Mouse (Mus musculus) midbrain, embryonic 16.5 days (tissue): ENCODE measurements at regions not wholly inside any gene's neighbourhood (a gene's known extent, or its start where the extent isn't known, plus 50 kb on each side); places are given as distances from the start of the nearest gene placed in this dataset.

Source experiments
- ATAC-seq: fragments of 200-750 bp; cut with Nextera tagmentation; 2 replicates; pipeline ENCODE4 v1.8.0; 2017; ENCODE audit warnings: moderate TSS enrichment
- H3K27ac ChIP-seq: fragments of 300-500 bp; sonication (generic); 2 replicates; pipeline ENCODE4 v1.5.1; 2014; ENCODE audit warnings: mild to moderate bottlenecking, low read length, mixed read lengths
- H3K27me3 ChIP-seq: fragments of 300-500 bp; sonication (generic); 2 replicates; pipeline ENCODE4 v1.6.1; 2014; ENCODE audit warnings: low read depth, low read length, mixed read lengths; ENCODE audit not compliant: control insufficient read depth, insufficient read depth
- H3K36me3 ChIP-seq: fragments of 300-500 bp; sonication (generic); 2 replicates; pipeline ENCODE4 v1.6.1; 2014; ENCODE audit warnings: mild to moderate bottlenecking, low read length, moderate library complexity, mixed read lengths; ENCODE audit not compliant: control insufficient read depth, insufficient read depth
- H3K4me1 ChIP-seq: fragments of 300-500 bp; sonication (generic); 2 replicates; pipeline ENCODE4 v1.6.1; 2014; ENCODE audit warnings: mild to moderate bottlenecking, low read length, mixed read lengths; ENCODE audit not compliant: control insufficient read depth, insufficient read depth
- H3K4me2 ChIP-seq: fragments of 300-500 bp; sonication (generic); 2 replicates; pipeline ENCODE4 v1.6.1; 2014; ENCODE audit warnings: mild to moderate bottlenecking, low read length, mixed read lengths
- H3K4me3 ChIP-seq: fragments of 300-500 bp; sonication (generic); 2 replicates; pipeline ENCODE4 v1.5.1; 2014; ENCODE audit warnings: low read depth, mild to moderate bottlenecking, low read length, moderate library complexity, mixed read lengths
- H3K9ac ChIP-seq: fragments of 300-500 bp; sonication (generic); 2 replicates; pipeline ENCODE4 v1.6.1; 2014; ENCODE audit warnings: low read depth, low read length, mixed read lengths
- H3K9me3 ChIP-seq: fragments of 300-500 bp; sonication (generic); replicated peaks from 2 replicates; pipeline ENCODE4 v1.6.1; 2014; ENCODE audit warnings: mild to moderate bottlenecking, low read length, mixed read lengths; ENCODE audit not compliant: control insufficient read depth, poor library complexity, severe bottlenecking
- WGBS: fragments of 180-500 bp; shearing (Covaris S2); extraction: QIAGEN DNeasy Blood & Tissue Kit; methylation state at CpG from one replicate; pipeline ENCODE4 v1.1.7; 2014; 5-methylcytosine and 5-hydroxymethylcytosine counted together

DNA sequence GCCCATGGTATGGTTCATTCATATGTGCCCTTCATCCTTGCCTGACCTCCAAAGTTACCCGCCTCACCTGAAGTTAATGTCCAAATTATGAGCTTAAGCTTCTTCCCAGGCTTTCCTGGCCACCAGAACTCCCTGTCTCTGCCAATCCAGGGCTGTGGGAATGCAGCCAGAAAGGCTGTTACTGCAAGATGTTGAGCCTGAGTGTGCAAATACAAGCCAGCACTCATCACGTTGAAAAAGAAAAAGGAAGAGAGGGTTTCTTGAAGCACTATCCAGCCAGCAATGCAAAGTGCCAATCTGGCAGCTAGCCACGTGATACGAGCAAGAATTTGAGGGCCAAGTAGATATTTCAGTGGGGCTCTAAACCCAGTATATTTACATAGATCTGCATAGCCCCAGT, 213.7 kb downstream of the Hs3st3b1 start:
- no peak overlapping the region for H3K27ac ChIP-seq
- no peaks in the 10 kb centered on the region for H3K27me3 ChIP-seq
- H3K4me1 ChIP-seq: peaks cover 4% of the 10 kb centered on the region; the same call in 1 of the 2 replicates
- ATAC-seq: no peak
- H3K4me3 ChIP-seq: no peak overlapping the region
- H3K9me3 ChIP-seq: no peaks in the 10 kb centered on the region
- no peak overlapping the region for H3K9ac ChIP-seq
- no peaks in the 10 kb centered on the region for H3K36me3 ChIP-seq
- 74% methylated on average over 4 of the region's 4 CpGs for WGBS
- H3K4me2 ChIP-seq: no peak overlapping the region

DNA sequence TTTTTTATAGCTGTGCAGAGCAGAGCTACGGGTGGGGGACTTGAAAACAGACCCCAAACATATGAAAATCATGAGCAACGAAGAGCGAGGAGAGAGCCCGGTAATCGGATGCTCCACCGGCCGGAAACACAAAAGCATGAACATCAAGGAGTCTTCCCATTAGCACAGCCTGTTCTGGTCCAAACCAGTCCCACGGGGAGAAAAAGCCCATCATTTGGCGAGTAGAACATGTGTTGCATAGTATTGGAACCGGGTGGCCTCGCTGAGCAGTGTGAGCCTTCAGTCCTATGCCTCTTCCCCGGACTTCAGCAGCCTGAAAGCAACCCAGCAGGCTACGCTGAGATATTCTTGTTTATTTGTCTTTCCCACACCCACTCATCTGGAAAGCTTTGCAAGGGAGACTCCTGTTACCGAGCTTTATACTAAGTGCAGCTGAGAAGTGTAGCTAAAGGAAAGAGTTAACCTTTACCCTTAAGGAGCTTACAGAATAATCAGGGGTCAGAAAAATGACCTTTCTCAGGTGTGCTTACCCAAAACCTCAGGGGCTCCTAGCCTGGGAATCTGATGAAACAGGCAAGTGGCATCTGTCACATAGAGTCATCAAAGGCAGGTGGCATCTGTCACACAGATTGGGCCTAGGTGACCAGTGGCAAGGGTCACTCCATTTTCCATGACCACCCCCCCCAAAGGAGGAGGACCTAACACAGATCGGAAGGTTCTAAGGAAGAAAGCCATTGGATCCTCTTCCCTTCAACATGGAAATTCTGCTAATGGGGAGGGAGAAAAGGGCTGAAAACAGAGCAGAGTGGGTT, 209.8 kb downstream of the Hs3st3b1 start:
- no peaks in the 10 kb centered on the region for H3K36me3 ChIP-seq
- WGBS: 51% methylated on average over 15 of the region's 15 CpGs
- H3K4me3 ChIP-seq: no peak overlapping the region
- H3K4me2 ChIP-seq: 0 out of 2 replicates have a peak overlapping the region, but pooled peaks have one; percentile 12
- no peaks in the 10 kb centered on the region for H3K9me3 ChIP-seq
- no peak overlapping the region for H3K27ac ChIP-seq
- no peaks in the 10 kb centered on the region for H3K4me1 ChIP-seq
- H3K27me3 ChIP-seq: no peaks in the 10 kb centered on the region
- H3K9ac ChIP-seq: no peak overlapping the region
- ATAC-seq: no peak

DNA sequence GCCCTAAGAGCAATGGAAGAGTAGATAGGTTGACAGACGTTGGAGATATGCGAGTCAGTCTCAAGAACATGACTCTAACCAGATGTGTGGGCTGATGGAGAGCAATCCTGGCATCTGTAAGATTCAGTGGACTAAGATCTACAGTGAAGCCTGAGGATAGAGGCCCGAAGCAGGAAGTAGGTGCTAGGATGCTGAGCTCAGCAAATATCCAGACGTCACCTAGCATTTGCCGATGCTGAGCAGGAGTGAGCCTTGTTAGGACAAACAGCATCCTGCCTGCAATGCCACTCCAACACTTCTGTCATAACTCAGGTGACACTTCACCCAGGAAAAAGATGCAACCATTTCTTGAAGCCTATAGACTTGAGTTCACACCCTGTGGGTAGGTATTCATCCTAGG, 199.8 kb downstream of the Hs3st3b1 start:
- no peaks in the 10 kb centered on the region for H3K9me3 ChIP-seq
- H3K4me3 ChIP-seq: no peak overlapping the region
- H3K4me1 ChIP-seq: no peaks in the 10 kb centered on the region
- ATAC-seq: no peak
- 98% methylated on average over 5 of the region's 5 CpGs for WGBS
- H3K27ac ChIP-seq: no peak overlapping the region
- no peak overlapping the region for H3K9ac ChIP-seq
- no peaks in the 10 kb centered on the region for H3K27me3 ChIP-seq
- no peak overlapping the region for H3K4me2 ChIP-seq
- H3K36me3 ChIP-seq: no peaks in the 10 kb centered on the region

DNA sequence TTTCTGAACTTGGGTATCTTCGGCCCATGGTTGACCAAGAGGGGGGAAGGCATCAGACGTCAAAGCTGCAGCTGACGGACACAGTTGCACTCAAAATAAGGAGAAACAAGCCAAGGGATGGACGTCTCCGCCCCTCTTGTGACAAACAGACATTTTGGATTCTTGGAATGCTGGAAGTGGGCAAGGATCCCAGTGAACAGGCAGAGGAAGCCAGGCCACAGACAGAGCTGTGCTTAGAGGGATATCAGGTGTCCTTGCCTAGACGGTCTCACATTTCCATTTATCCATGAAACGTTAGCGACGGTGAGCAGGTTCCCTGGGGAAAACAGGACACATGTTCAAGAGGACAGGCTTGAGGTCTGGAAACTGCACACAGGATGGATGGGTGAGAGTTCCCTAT, 191.2 kb downstream of the Hs3st3b1 start:
- H3K4me2 ChIP-seq: no peak overlapping the region
- no peak overlapping the region for H3K27ac ChIP-seq
- no peaks in the 10 kb centered on the region for H3K27me3 ChIP-seq
- H3K4me1 ChIP-seq: peaks cover 2% of the 10 kb centered on the region; the same call in 1 of the 2 replicates
- no peak overlapping the region for H3K4me3 ChIP-seq
- no peak for ATAC-seq
- no peak overlapping the region for H3K9ac ChIP-seq
- WGBS: 70% methylated on average over 9 of the region's 9 CpGs
- H3K36me3 ChIP-seq: no peaks in the 10 kb centered on the region
- no peaks in the 10 kb centered on the region for H3K9me3 ChIP-seq

DNA sequence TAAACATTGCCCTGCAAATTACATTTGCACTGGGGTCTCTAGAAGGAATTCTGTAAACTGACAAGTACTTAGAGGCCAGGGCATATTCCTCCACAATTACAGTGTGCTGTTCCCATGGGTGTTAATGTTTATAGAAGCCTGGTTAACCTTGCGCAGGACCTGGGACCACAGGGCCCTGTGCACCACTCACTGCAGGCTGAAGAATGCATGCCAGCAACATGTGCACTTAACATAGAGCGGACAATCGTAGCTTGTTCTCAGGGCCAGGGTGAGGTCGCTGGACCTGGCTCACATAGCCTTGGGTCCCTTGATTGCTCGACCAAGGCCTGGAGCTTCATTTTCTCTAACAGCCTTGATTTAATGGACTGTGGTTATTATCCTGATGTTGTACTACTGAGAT, 168.8 kb downstream of the Hs3st3b1 start:
- WGBS: 62% methylated on average over 5 of the region's 5 CpGs
- ATAC-seq: no peak
- Histone ChIP-seq H3K9me3 (no peaks in the 10 kb centered on the region), H3K27ac (no peak overlapping the region), H3K36me3 (no peaks in the 10 kb centered on the region), H3K4me3 (no peak overlapping the region), H3K9ac (no peak overlapping the region), H3K27me3 (no peaks in the 10 kb centered on the region), H3K4me1 (no peaks in the 10 kb centered on the region), H3K4me2 (no peak overlapping the region)

DNA sequence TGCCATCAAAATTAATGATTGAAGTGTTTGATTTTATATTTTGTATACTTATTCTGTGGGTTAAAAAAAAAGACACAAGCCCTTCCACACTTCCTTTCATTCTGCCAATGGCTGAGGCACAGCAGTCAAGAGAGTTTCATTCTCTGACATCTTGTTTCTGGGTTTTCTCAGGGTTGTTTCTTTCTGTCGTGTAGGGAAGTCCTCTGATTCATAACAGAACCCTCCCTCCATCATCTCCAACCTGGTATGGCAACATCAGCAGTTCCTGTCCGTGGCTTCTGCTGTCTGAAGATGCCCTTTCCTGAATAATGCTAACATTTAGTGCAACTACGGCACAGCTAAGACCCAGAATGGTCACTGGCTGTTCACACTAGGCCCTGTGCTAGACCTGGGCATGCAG, 167.3 kb downstream of the Hs3st3b1 start:
- H3K9ac ChIP-seq: no peak overlapping the region
- H3K36me3 ChIP-seq: no peaks in the 10 kb centered on the region
- no peaks in the 10 kb centered on the region for H3K4me1 ChIP-seq
- H3K4me2 ChIP-seq: no peak overlapping the region
- H3K9me3 ChIP-seq: no peaks in the 10 kb centered on the region
- WGBS: 79% methylated on average over 3 of the region's 3 CpGs
- no peak overlapping the region for H3K4me3 ChIP-seq
- no peaks in the 10 kb centered on the region for H3K27me3 ChIP-seq
- no peak overlapping the region for H3K27ac ChIP-seq
- no peak for ATAC-seq

DNA sequence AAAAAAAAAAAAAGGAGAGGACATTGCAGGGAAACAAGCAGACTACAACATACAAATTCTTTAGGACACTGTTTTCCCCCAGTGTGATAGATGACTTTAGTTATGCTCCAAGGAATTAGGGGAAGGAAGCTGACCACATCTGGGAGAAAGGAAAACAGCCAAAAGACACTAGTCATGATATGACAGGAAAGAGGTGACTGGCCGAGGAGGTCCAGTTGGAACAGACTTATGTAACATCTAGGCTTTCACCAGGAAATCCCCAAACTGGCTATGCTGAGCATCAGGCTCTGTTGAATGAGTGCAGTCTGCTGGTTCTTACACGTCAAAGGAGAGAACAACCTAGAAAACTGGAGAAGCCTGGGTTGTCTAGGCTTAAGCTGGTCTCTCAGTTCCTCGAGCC, 163.8 kb downstream of the Hs3st3b1 start:
- 90% methylated on average over 3 of the region's 3 CpGs for WGBS

DNA sequence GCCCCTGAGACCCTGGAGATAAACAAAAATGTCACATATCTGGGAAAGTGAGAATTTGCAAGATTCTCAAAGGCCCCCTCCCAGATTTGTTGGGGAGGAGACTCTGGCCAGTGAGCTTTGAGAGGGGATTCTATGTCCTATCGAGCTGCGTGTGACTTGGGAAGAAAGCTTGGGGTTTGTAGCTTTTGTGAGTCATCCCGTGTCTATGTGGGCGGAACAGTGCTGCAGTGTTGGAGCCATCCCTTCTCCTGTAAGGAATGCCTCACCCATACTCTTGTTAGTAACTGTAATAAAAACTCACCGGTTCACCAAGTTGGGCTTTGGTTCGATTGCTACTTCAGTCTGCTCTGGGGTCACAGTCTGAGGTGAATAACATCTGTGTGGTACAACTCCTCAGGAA, 160.5 kb downstream of the Hs3st3b1 start:
- H3K9me3 ChIP-seq: no peaks in the 10 kb centered on the region
- no peak overlapping the region for H3K9ac ChIP-seq
- no peak overlapping the region for H3K4me2 ChIP-seq
- ATAC-seq: no peak
- WGBS: 81% methylated on average over 6 of the region's 6 CpGs
- H3K27ac ChIP-seq: no peak overlapping the region
- no peak overlapping the region for H3K4me3 ChIP-seq
- H3K27me3 ChIP-seq: no peaks in the 10 kb centered on the region
- no peaks in the 10 kb centered on the region for H3K4me1 ChIP-seq
- H3K36me3 ChIP-seq: no peaks in the 10 kb centered on the region

More for the DNA sequence above, 163.8 kb downstream of the Hs3st3b1 start:
- Histone ChIP-seq H3K36me3 (no peaks in the 10 kb centered on the region), H3K9ac (no peak overlapping the region), H3K27ac (no peak overlapping the region), H3K4me1 (no peaks in the 10 kb centered on the region), H3K27me3 (no peaks in the 10 kb centered on the region), H3K9me3 (no peaks in the 10 kb centered on the region), H3K4me3 (no peak overlapping the region), H3K4me2 (no peak overlapping the region)
- no peak for ATAC-seq

DNA sequence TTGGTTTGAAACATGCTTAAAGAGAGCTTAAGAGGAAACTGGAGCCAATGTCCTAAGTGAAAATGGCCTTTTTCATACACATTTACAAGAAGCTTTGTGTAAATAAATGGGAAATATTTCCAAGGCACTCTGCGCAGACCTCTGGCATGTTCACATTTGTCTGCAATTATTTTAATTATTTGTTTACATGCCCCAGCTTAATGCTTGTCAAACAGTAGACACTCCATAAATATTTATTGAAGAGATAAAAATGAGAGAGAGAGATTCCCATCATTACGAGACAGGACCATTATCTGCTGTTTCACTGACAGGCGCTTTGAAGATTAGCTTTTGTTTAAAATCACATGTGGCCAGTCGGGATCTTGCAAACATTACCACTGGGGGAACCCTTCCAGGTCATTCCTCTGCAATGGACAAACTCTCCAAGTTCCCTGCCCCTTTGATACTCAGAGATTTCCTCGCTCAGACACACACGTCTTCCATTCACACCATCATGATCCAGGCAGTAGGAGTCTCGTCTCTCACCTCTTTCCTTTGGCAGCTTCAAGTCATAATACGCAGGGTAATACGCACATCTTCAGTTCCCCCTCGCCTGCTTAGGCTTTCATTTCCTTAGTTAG, 154.3 kb downstream of the Hs3st3b1 start:
- Histone ChIP-seq H3K27ac (no peak overlapping the region), H3K4me1 (no peaks in the 10 kb centered on the region), H3K9ac (no peak overlapping the region), H3K4me3 (no peak overlapping the region), H3K9me3 (no peaks in the 10 kb centered on the region), H3K4me2 (no peak overlapping the region), H3K27me3 (no peaks in the 10 kb centered on the region), H3K36me3 (no peaks in the 10 kb centered on the region)
- no peak for ATAC-seq
- 65% methylated on average over 10 of the region's 10 CpGs for WGBS
